Mouse (Mus musculus) E14TG2a.4 (cell line): ENCODE data around the gene Rgs19.

Experiments used
- CTCF ChIP-seq: conservative IDR thresholded peaks from 2 replicates; pipeline ENCODE4 v1.5.1; 2014; ENCODE audit warnings: low read length
- NANOG ChIP-seq: IDR thresholded peaks from 2 replicates; pipeline ENCODE4 v1.6.1; 2014; ENCODE audit warnings: borderline replicate concordance, low read length, mixed read lengths
- POU5F1 ChIP-seq: IDR thresholded peaks from 2 replicates; pipeline ENCODE4 v1.6.1; 2014; ENCODE audit warnings: low read length, borderline replicate concordance

GRCm38 (mm10) chr2:181674934-181675333 lies 18.8 kb downstream of the Rgs19 start:
- no peak for TF ChIP-seq CTCF
- no peak for TF ChIP-seq NANOG
- no peak for TF ChIP-seq POU5F1
